Mouse (Mus musculus): ENCODE data around the gene Gse1. TPM values are rescaled to one million over a fixed set of nuclear protein-coding genes. Genes with fewer than 3 reads are reported as not detected.

Gse1 gene
- total RNA-seq, 2 experiments from 2014 or later = 58.1 to 60.7 TPM

GRCm38 (mm10) chr8:120526577-120526976 lies 298.3 kb downstream of the Gse1 start:
- no peak for DNase-seq (ENCODE audit: low spot score in 2 of 2)

GRCm38 (mm10) chr8:120528332-120528731 lies 300.1 kb downstream of the Gse1 start:
- no peak for DNase-seq (ENCODE audit: low spot score in 2 of 2)

DNA sequence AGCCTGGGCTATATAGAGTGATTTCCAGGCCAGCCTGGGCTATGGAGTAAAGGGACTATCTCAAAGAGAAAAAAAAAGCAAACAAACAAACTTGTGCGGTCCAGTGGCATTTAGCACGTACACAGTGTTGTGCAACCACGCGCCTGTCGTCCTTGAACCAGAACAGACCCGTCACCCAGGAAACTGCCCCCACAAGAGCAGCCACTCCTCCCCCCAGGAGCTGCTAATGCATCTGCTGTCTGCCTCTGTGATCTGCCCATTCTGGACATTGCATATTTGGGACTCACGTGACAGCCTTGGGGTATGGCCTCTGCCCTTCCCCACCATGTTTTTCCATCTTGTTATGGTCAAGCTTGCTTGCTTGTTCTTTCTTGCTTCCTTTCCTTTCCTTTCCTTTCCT lies 301.0 kb downstream of the Gse1 start:
- no peak for DNase-seq (ENCODE audit: low spot score in 2 of 2)

- no peak for DNase-seq (ENCODE audit: low spot score in 2 of 2)
These were observed 302.8 kb downstream of the Gse1 start for GRCm38 (mm10) chr8:120530954-120531656.

- DNase-seq (ENCODE audit: low spot score in 2 of 2) = no peak
These were observed 303.7 kb downstream of the Gse1 start for GRCm38 (mm10) chr8:120531775-120532516.

GRCm38 (mm10) chr8:120532517-120533215 lies 304.4 kb downstream of the Gse1 start:
- DNase-seq (ENCODE audit: low spot score in 2 of 2) = no peak

GRCm38 (mm10) chr8:120533380-120533779 lies 305.1 kb downstream of the Gse1 start:
- DNase-seq (ENCODE audit: low spot score in 2 of 2) = no peak

- no peak for DNase-seq (ENCODE audit: low spot score in 2 of 2)
These were observed 305.8 kb downstream of the Gse1 start for GRCm38 (mm10) chr8:120534080-120534479.

- peak; percentile 49 to 77 for DNase-seq (ENCODE audit: low spot score in 2 of 2)
These were observed 306.5 kb downstream of the Gse1 start for GRCm38 (mm10) chr8:120534504-120535368.

DNA sequence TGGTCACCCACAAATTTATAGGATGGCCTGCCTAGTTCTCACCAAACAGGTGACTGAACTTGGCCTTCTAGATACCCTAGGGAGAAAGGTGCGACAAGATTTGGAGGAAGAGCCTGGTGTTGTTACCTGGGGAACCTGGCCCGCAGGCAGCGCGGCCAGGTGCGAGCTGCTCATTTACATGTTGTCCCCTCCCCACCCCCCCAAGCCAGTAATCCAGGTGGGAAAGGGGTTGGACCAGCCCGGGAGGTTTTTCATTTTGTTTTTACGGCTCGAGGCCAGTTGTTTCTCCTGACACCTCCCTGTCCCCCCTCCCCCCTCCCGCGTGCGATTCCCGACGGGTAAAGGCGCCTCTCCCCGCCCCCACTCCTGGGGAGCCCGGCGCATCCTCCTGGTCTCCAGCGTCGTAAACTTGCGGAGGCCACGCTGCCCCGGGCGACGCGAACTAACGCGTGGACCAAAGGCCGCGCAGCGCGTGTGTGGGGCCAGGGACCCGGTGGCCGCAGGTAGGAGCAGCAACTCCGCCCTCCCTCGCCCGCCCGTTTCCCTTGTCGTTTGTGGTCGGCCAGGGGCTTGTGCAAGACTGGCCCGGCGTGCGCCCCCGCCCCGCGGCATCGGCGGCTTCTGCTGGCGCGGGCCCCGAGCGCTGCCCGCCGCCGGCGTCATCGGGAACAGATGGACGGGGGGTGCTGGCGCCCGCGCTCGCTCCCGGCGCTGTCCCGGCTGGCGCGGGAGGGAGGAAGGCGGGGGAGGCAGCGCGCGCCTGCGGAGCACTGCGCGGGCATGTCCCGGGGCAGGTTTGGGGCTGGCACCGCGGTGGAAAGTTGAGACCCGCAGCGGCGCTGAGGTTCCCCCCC lies 307.4 kb downstream of the Gse1 start:
- DNase-seq (ENCODE audit: low spot score in 2 of 2) = no peak

- DNase-seq (ENCODE audit: low spot score in 2 of 2) = no peak
These were observed 308.3 kb downstream of the Gse1 start for GRCm38 (mm10) chr8:120536306-120537206.

- peak; percentile 55 to 67 for DNase-seq (ENCODE audit: low spot score in 2 of 2)
These were observed 309.1 kb downstream of the Gse1 start for GRCm38 (mm10) chr8:120537207-120537817.

- peak in 1 of 2 experiments; percentile 44 for DNase-seq (ENCODE audit: low spot score in 2 of 2)
These were observed 309.7 kb downstream of the Gse1 start for GRCm38 (mm10) chr8:120537818-120538396.

- peak in 1 of 2 experiments; percentile 54 for DNase-seq (ENCODE audit: low spot score in 2 of 2)
These were observed 310.4 kb downstream of the Gse1 start for GRCm38 (mm10) chr8:120538397-120539240.

GRCm38 (mm10) chr8:120539381-120539774 lies 311.1 kb downstream of the Gse1 start:
- DNase-seq (ENCODE audit: low spot score in 2 of 2) = no peak

GRCm38 (mm10) chr8:120539775-120540625 lies 311.7 kb downstream of the Gse1 start:
- DNase-seq (ENCODE audit: low spot score in 2 of 2) = no peak

Measured in adrenal gland, postnatal 4 days (tissue).